Mouse (Mus musculus): ENCODE measurements around the gene Slk. TPM values are rescaled to one million over a fixed set of nuclear protein-coding genes. Genes with fewer than 3 reads are reported as not detected.

The Slk gene
- total RNA-seq, 2 experiments from 2014 or later: 38.1 to 46.8 TPM

DNA sequence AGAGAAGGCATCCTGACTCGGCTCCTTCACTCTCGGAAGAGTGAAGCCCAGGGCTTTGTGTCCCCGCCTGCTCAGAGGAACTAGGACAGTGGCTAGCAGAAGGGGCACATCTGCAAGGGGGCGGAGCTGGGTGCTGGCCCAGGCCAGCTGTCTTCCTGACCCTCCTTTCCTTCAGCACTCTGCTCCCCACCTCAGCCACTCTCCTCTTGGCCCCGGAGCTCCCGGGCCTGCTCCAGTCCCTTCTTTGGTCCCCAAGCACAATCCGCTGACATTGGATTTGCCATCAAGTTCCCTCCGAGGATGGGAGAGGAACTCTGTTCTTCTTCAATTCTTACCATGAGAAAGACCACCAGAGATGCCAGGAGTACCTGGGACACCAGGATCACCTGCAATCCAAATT, 72.8 kb downstream of the Slk start:
- no peak for DNase-seq

DNA sequence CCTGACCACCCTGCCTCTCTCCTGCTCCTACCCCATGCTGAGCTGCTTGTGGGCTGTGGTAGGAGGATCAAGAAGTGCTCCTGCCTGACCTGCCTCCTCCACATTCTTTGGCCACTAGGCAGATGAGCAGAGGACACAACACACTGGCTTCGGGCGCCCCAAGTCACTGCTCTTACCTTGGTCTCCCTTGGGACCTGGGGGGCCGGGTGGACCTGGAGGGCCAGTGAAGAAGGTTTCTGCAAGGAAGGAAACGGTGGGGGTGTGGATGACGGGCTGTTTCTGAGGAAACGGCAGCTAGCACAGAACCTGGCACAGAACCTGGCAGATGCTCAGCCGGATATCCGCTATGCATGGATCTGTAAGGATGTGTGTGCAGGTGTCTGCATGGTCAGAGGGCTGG, 73.7 kb downstream of the Slk start:
- DNase-seq: no peak

DNA sequence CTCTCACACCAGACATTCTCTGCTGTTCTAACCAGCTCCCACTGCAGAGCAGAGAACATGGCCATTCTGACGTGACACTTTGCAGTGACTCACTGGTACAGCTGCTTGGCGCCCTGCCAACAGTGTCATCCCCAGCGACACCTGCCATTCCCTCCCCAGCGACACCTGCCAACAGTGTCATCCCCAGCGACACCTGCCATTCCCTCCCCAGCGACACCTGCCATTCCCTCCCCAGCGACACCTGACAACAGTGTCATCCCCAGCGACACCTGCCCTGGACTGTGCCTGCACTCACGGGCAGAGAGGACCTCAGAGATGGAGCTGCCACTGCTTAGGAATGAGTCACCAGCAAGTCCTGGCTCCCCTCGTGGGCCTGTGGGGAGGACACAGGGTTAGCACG, 75.4 kb downstream of the Slk start:
- peak; percentile 42 to 49 for DNase-seq

DNA sequence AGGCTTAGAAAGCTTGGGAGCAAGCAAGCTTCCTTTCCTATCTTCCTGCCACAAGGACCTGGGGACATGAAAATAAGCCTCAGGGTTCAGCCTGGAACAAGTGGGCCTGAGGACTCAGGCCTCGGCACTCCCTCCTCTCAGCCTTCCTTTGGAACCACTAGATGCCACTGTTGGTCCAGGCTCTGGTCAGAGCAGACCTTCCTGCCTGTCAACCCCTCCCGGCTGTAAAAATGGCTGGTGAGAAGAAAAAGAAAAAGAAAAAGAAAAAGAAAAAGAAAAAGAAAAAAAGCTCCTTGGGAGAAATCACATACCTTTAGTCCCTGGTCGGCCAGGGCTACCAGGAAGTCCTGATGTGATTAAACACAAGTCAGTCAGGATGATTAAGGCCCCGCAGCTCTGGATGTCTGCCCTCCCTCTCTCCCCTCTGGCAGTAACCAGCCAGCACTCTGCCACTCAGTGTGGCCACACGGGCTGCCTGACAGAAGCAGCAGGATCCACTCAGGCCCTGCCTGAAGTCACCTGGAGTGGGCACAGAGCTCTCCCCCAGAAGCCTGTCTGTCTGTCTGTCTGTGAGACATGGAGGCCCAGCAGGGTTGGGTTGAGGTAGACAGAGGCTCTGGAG, 79.5 kb downstream of the Slk start:
- DNase-seq: peak; percentile 64 to 68

DNA sequence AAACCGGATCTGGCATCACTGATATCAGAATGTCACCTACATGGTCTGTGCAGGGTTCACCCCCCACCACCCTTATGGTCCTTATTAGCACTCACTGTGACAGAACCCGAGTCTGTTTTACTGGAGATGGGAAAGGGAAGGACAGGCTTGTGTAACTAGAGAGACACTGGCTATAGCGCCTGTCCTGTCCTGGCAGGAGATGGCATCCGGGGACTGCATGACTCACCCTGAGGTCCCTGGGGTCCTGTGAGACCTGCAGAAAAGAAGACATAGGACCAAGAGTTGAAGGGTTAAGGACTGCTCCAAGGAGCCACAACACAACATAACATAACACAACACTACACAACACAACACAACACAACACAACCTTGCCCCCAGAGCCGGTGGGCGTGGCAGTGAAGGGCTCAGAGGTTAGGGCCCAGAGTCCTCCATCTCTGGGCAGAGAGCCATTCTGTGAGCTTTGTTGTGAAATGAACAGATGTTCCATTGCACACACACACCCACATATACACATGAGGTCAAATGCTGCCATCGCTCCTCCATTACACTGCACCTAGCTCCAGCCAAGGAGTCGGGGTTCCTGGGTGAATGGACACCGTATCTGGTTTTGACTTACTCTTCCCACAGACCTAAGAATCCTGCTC, 80.4 kb downstream of the Slk start:
- no peak for DNase-seq

DNA sequence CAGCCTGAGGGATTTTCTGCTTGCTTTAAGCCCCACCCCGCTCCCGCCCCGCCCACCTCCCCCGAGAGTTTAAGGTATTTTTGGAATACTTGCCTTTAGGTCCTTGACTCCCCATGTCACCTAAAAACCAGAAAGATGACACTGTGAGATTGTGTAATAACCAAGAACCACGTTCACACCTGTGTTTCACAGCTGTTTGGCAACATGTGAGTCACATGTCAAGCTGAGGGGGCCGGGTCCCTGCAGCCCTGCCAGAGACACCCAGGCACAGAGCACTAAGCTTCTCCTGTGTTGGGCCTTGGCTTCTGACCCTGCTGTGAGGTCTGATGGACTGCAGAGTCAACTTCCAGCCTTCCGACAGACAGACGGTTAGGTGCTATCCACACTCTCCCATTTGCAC, 88.1 kb downstream of the Slk start:
- no peak for DNase-seq

DNA sequence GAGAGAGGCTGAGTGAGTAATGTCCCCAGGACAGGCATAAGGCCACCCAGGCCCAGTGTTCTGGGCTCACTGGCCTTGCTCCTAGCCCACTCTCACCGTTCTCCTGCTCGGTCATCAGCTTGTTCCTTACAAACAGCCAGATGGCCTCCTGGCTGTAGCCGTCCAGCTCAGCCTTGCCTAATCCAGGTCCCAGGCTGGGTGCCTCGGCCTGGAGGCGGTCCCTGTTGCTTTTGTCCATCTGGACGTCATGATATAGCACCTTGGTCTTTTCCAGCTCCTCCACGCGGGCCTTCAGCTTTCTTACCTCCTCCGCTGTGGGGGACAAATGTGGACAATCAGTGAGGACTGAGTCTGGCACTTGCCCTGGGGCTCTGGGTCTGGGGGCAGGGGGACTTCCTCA, 88.9 kb downstream of the Slk start:
- DNase-seq: no peak

DNA sequence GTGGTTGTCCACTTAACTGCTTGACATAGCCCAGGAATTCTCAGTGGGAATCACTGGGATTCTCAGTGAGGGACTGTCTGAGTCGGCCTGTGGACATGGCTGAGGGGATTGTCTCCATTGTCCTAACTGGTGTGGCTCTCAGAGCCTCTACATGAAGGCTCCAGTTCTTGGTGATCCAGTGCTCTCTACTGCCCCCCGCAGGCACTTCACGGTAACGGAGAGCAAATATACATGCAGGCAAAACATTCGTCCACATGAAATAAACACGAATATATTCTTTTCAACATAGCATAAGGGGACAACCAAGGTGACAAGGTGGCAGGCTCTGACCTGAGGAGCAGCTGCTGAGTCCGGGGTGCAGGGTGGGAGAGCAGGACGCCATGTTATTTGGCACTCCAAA, 94.9 kb downstream of the Slk start:
- DNase-seq: peak; percentile 30 to 58

DNA sequence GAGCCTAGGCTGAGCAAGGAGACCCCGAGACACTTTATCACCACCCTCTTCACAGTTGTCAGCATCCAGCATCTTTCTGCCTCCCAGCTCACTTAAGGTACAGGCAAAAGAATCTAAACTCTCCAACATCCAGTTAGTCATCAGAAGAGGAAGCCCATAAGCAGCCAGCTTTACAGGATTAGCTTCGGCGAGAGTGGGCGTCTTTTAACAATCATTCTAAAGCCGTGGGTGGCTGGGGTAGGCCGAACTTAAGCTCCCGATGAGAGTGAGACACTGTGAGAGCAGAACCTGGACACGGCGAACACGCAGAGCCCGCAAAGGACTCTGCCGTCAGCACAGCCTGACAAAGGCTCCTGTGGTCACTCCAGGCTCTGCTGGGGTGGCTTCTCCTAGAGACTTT, 99.2 kb downstream of the Slk start:
- no peak for DNase-seq

DNA sequence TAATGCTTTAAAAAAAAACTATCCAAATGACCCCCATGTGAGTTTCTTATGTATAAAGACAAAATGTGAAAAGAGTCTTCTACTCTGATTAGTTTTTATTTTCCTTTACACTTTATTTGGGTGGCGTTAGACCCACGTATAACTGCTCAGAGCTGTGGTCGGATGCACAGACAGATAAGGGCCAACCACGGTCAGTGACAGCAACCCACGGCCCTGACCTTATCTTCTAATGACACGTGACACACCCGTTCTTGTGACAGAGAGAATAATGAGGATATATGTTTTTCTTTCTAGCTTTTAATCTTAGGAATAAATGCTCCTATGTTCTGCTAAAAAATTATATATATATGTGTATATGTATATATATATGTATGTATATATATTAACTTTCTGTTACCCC, 110.1 kb downstream of the Slk start:
- peak in 1 of 2 experiments; percentile 27 for DNase-seq

DNA sequence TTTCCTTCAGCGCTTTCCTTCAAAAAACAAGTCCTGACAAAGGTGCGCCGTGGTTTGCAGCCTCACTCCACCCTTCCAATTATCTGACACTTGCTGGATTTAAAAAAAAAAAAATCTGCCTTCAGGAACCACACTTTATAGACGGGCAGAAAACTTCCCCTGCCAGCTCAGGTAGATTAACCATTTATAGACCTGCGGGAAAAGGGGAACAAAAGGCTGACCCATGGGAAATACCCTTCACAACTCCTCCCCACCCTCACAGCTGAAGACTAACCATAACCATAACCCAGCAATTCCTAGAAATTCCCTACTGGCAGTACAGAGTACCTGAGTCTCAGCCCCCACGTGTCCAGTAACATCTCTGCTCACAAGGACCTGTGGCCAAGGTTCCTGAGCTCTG, 112.5 kb downstream of the Slk start, which contains the start of gene Col17a1:
TSS of gene Col17a1 (minus strand) at position 101 of the 400 bp plus-strand sequence.
- DNase-seq: no peak

Other genes with a start within 250 kb of the Slk start
- gene Sh3pxd2a, start 115.3 kb upstream of the Slk start, total RNA-seq (2021): 10 to 100 TPM; 46.5 to 65.9 TPM
- gene Stn1, start 42.2 kb upstream of the Slk start, total RNA-seq (2021): 10 to 100 TPM; 12.9 to 14.7 TPM
- under 1 TPM in 1 of 2 experiments, not detected in 1; 0.17 TPM for gene Col17a1, start 112.4 kb downstream of the Slk start, total RNA-seq (2021)
- gene Sfr1, start 152.0 kb downstream of the Slk start, total RNA-seq (2021): 100 to 1,000 TPM in 1 of 2 experiments, 10 to 100 TPM in 1; 97.7 to 101 TPM

All from adrenal gland, postnatal 36 days (tissue).